Mouse (Mus musculus) left cerebral cortex, adult 8-10 months (tissue): Measurements from ENCODE around the gene Gpr142. TPM values are rescaled to one million over a fixed set of nuclear protein-coding genes. Genes with fewer than 3 reads are reported as not detected.
A peak's percentile ranks its signal among the peaks of the same experiment; 100 is the strongest.

Experiments used
- DNase-seq, 2 experiments: peaks; one replicate each; pipeline ENCODE4 v3.0.0; 2022; ENCODE audit warnings: low spot score in 2 of 2
- total RNA-seq, 4 experiments: library from RNA; stranded (reverse); gene quantifications; 2 replicates each; pipeline ENCODE4 v1.2.4; 2022

Gpr142 gene
- total RNA-seq, 4 experiments from 2014 or later, result not detected

GRCm38 (mm10) chr11:114797981-114798380, 743 bp upstream of the Gpr142 start:
- DNase-seq, result no peak

GRCm38 (mm10) chr11:114801906-114802305, 3.2 kb downstream of the Gpr142 start:
- DNase-seq, result no peak

GRCm38 (mm10) chr11:114802540-114803267, 4.0 kb downstream of the Gpr142 start:
- no peak for DNase-seq

- DNase-seq, result no peak
Measured at GRCm38 (mm10) chr11:114803990-114804389, 5.3 kb downstream of the Gpr142 start.

GRCm38 (mm10) chr11:114807025-114807424, 8.3 kb downstream of the Gpr142 start:
- no peak for DNase-seq

GRCm38 (mm10) chr11:114807686-114808427, 9.1 kb downstream of the Gpr142 start:
- no peak for DNase-seq

GRCm38 (mm10) chr11:114809371-114809770, 10.6 kb downstream of the Gpr142 start:
- no peak for DNase-seq

GRCm38 (mm10) chr11:114810344-114810743, 11.6 kb downstream of the Gpr142 start:
- DNase-seq, result no peak

GRCm38 (mm10) chr11:114812731-114813240, 14.1 kb downstream of the Gpr142 start:
- peak; percentile 69 to 93 for DNase-seq

- DNase-seq, result no peak
Measured at GRCm38 (mm10) chr11:114814873-114815592, 16.3 kb downstream of the Gpr142 start.

- no peak for DNase-seq
Measured at GRCm38 (mm10) chr11:114816934-114817333, 18.2 kb downstream of the Gpr142 start.

GRCm38 (mm10) chr11:114818185-114818584, 19.5 kb downstream of the Gpr142 start:
- no peak for DNase-seq

GRCm38 (mm10) chr11:114819110-114819509, 20.4 kb downstream of the Gpr142 start:
- no peak for DNase-seq

- no peak for DNase-seq
Measured at GRCm38 (mm10) chr11:114820444-114820843, 21.7 kb downstream of the Gpr142 start.

- DNase-seq, result no peak
Measured at GRCm38 (mm10) chr11:114821325-114821724, 22.6 kb downstream of the Gpr142 start.

- peak; percentile 54 to 93 for DNase-seq
Measured at GRCm38 (mm10) chr11:114822727-114823126, 24.0 kb downstream of the Gpr142 start.

- no peak for DNase-seq
Measured at GRCm38 (mm10) chr11:114823199-114823725, 24.5 kb downstream of the Gpr142 start.

- no peak for DNase-seq
Measured at GRCm38 (mm10) chr11:114826686-114827085, 28.0 kb downstream of the Gpr142 start.

- DNase-seq, result no peak
Measured at GRCm38 (mm10) chr11:114829499-114830432, 31.0 kb downstream of the Gpr142 start.

- no peak for DNase-seq
Measured at GRCm38 (mm10) chr11:114830433-114830773, 31.7 kb downstream of the Gpr142 start.

GRCm38 (mm10) chr11:114833166-114833565, 34.4 kb downstream of the Gpr142 start:
- DNase-seq, result no peak
